Mouse (Mus musculus) neutrophil, adult 59 days (primary cell): ENCODE results near the gene Hrh1. TPM values are rescaled to one million over a fixed set of nuclear protein-coding genes. Genes with fewer than 3 reads are reported as not detected.

Source experiments
- total RNA-seq, 2 experiments: library from RNA; stranded (reverse); gene quantifications; 1 replicate in 1 of 2; 2 replicates in 1 of 2; pipeline ENCODE4 v1.2.4; 2023

Gene Hrh1
- under 1 TPM in 1 of 2 experiments, not detected in 1; 0.13 TPM for total RNA-seq

GRCm38 (mm10) chr6:114397691-114398217, at the start of gene Hrh1:
Gene Hrh1, plus strand, starts transcription at chr6:114397936.

Other genes starting within 250 kb of the Hrh1 start
- not detected for gene Slc6a1, start 115.3 kb upstream of the Hrh1 start, total RNA-seq
- gene Atg7, start 245.2 kb downstream of the Hrh1 start, total RNA-seq, result 100 to 1,000 TPM; 179 to 188 TPM